Mouse (Mus musculus) heart, postnatal 10 days (tissue): ENCODE data around the gene Amz1. TPM values are rescaled to one million over a fixed set of nuclear protein-coding genes. Genes with fewer than 3 reads are reported as not detected.

ENCODE experiments used
- DNase-seq, 2 experiments: peaks; one replicate each; pipeline ENCODE4 v3.0.0; 2021
- intact Hi-C: fragments of 180-260 bp; cut with DNase I; formaldehyde crosslinking; loops from one replicate; pipeline ENCODE4 v1.15.1; 2025
- total RNA-seq, 2 experiments: library from RNA; stranded (reverse); gene quantifications; 2 replicates each; pipeline ENCODE4 v1.2.3; 2021

Gene Amz1
- total RNA-seq, 2 experiments from 2014 or later, result 0.74 to 0.84 TPM

DNA sequence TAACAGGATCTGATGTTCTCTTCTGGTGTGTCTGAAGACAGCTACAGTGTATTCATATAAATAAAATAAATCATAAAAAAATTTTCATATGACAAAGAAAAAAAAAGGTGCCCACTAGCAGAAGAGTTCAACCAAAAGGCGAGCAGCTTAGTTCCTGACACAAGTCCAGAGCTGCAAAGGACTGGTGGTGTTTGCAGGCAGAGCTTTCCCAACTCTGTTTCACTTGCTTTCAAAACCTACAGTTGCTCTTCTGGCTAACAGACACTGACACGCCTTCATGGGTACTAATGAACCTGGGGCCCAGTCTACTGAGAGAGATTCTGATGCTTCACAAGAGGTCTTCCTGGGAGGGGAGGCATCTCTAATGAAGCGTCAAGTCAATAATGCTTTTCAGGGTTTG is 72.1 kb downstream of the Amz1 start:
- intact Hi-C loops, result loop anchor here (2.0 kb wide), 1 partner anchor 33 kb away; no protein-coding TSS in a partner anchor

GRCm38 (mm10) chr5:140798158-140798557 is 74.2 kb downstream of the Amz1 start:
- intact Hi-C loops, result no loop called here
- peak; percentile 85 to 86 for DNase-seq

More for the DNA sequence above, 72.1 kb downstream of the Amz1 start:
- no peak for DNase-seq

- no peak for DNase-seq
- intact Hi-C loops, result no loop called here
Observed at GRCm38 (mm10) chr5:140798775-140799174, 74.8 kb downstream of the Amz1 start.

- intact Hi-C loops, result no loop called here
Observed at GRCm38 (mm10) chr5:140799190-140799589, 75.3 kb downstream of the Amz1 start.

DNA sequence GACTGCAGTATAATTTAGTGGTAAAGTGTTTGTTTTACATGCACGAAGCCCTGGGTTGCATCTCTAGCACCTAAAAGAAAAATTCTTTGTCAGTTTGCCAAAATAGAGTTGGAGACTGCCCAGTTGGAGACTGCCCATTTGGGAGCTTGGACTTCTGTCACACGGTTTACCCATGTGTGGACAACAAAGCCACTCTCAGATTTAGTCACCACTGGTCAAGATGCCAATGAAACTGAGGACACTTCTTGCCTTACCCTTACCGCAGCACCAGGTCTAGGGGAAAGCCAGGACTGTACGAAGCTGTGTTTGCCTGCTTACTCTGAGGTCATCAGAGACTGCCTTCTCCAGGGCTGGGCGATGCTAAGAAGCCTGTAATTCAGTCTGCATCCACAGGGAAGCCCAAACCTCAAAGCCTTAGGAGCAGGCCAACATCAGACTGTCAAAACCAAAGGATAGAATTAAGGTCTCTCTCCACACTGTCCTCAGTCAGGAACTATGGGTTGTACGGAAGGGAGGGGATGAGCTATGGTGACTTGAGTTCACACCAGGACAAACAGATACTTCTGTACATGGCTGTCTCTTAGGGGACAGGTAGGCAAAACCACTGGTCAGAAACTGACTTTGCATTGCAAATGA is 76.5 kb downstream of the Amz1 start:
- DNase-seq, result peak; percentile 72 to 74

More at GRCm38 (mm10) chr5:140799190-140799589, 75.3 kb downstream of the Amz1 start:
- no peak for DNase-seq

DNA sequence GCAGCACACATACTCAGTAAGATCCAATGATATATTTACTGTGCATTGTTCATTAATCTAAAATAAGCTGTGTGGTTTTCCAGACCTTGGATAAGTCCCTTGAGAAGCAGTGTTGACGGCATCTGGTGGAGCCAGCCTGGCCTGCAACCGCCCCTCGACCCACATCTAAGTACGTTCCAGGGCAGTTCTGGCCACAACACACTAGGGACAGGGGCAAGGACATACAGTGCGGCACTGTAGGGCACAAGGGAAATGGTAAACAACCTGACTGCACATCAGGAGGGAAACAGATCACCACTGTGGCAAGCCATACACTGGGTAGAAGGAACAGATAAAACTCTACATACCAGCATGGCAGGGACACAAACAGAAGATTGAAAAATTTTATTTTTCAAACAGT is 77.9 kb downstream of the Amz1 start:
- DNase-seq, result no peak
- intact Hi-C loops, result no loop called here

More for the DNA sequence above, 76.5 kb downstream of the Amz1 start:
- intact Hi-C loops, result no loop called here

DNA sequence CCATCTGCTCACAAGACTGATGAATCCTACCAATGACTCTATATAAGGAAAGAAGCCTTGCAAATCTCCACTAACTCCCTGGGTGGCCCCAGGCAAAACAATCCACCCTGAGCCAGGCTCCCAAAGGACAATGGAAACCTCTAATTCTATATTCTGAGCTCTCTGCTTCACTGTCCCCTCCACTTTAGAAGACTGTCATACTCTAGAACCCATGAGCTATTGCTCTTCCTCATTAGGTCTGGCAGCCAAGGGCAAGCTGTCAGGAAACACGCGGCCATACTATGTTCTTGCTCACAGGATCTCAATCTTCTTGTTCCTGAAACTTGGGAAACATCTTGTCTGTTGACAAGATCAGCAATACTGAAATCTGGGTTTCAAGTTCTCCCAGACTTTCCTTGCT is 82.3 kb downstream of the Amz1 start:
- intact Hi-C loops, result no loop called here
- no peak for DNase-seq

DNA sequence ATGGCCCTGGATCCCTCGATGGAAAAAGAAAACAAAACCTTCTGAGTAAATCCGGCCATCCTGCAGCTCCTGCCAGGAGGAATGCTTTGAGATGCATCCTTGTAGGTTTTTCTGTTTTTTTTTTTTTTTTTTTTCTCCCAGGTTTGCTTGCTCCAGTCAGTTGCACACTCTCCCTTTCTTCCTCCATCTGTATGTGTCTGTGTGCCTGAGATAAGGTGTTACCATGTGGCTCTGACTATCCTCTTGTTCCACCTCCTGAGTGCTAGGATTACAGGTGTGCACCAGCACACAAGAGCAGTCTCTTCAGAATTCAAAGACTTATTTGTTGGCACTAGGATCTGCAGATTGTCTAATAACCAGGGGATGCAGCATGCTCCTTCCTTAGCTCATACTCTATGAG is 83.0 kb downstream of the Amz1 start:
- intact Hi-C loops, result no loop called here
- DNase-seq, result no peak

Other genes starting within 250 kb of the Amz1 start
- gene Chst12, start 218.6 kb upstream of the Amz1 start, total RNA-seq, result 1 to 10 TPM; 7.5 to 8.2 TPM
- gene Grifin, start 159.1 kb upstream of the Amz1 start, total RNA-seq, result not detected
- gene Lfng, start 116.8 kb upstream of the Amz1 start, total RNA-seq, result 10 to 100 TPM; 14.1 to 15.7 TPM
- 10 to 100 TPM; 58.4 to 61.4 TPM for gene Ttyh3, start 75.1 kb upstream of the Amz1 start, total RNA-seq
- 10 to 100 TPM; 10.5 to 10.9 TPM for gene Iqce, start 21.7 kb upstream of the Amz1 start, total RNA-seq
- 10 to 100 TPM in 1 of 2 experiments, 1 to 10 TPM in 1; 9.6 to 10.8 TPM for gene Brat1, start 19.1 kb upstream of the Amz1 start, total RNA-seq
- gene Gna12, start 106.3 kb downstream of the Amz1 start, total RNA-seq, result 10 to 100 TPM; 87.4 to 89.9 TPM